Mouse (Mus musculus): Measurements from ENCODE around the gene Otulinl. TPM values are rescaled to one million over a fixed set of nuclear protein-coding genes. Genes with fewer than 3 reads are reported as not detected.
A peak's percentile ranks its signal among the peaks of the same experiment; 100 is the strongest.
"Not testable (repeated sequence)": the region's sequence is repeated elsewhere in the genome, so short reads cannot be mapped to it uniquely, and the experiment has no call there.

Otulinl gene
- total RNA-seq (2014; rRNA removed) (7.3 and 7.5 TPM in 2 replicates), polyA plus RNA-seq (2015; fragmentation: Nextera tagmentation; extraction: Ambion mirVana) (13.3 and 17.0 TPM in 2 replicates)

DNA sequence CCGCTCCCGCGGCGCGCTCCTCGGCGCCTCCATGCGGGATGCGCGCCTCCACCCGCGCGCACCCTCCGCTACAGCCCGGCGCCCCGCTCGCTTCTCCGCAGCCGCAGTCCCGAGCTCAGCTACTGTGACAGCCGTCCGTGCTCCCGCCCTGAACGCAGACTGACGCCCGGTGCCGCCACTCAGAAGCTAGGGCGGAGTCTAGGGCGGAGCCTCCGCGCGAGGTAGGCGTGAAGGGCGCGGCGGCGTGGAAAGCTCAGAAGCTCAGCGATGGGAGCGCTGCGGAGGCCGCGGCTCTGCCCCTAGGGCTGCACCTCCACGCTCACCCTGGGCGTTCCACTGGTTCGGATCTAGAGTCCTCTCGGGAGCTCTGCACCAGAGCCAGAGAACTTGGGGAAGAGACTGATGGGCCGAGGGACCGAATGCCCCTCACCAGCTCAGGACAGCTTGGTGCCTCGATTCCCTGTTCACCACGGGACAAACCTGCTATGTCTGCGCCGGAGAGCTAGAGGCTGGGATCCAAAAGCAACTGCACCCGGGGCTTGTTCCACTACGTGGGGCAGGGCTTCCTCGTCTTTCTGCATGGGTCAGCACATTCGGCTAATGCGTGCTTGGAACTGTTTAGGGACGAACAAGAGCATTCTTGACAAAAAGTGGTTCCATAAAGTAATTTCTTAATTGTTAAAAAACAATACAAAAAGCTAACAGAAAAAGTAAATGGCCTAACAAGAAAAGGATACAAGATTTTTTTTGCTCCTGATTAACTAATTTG is at the start of gene Otulinl:
Otulinl (minus strand) TSS at position 161 of the 769 bp plus-strand sequence.
- Histone ChIP-seq H3K27me3 (ENCODE audit: insufficient read depth, low read length) (no peaks in the 10 kb centered on the region; the same call in 1 of the 2 replicates), H3K4me2 (ENCODE audit: low read depth) (peak within 1 kb of the TSS; percentile 68), H3K27ac (ENCODE audit: low read depth, low read length) (0 out of 2 replicates have a peak within 1 kb of the TSS, but pooled peaks have one; percentile 46), H3K36me3 (ENCODE audit: insufficient read depth) (no peaks in the 10 kb centered on the region), H3K9ac (peak within 1 kb of the TSS; percentile 62), H3K4me3 (ENCODE audit: low read depth, low read length) (peak within 1 kb of the TSS; percentile 61), H3K9me3 (ENCODE audit: low read length) (no peaks in the 10 kb centered on the region), H3K4me1 (ENCODE audit: insufficient read depth) (peaks cover 5% of the 10 kb centered on the region; the same call in 1 of the 2 replicates)
- ATAC-seq (peak; percentile 100), DNase-seq (peak; percentile 97)
- WGBS = 2% methylated on average over 59 of the region's 59 CpGs
- no peak; the same call in 1 of the 2 replicates for TF ChIP-seq CTCF (IDR thresholded peaks at IDR 0.05; ENCODE audit: low read depth)

DNA sequence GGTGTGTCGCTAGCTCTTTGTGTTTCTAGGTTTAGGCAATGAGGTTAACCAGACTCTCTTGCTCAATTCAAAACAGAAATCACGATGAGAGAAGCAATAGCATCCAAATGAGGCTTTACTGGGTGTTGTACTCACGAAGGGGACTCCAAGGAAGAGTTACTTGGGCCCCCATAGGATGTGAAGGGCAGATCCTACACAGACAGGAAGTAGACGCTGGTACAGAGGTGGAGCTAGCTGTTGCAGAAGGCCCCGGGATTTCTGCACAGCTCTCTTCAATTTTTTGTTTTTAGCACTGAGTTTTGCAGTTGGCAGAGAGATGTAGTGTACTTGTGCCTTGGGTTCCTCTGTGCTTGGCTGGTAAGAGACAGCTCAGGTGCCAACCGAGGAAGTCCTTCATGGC is 44.8 kb upstream of the Otulinl start:
- H3K27ac ChIP-seq (ENCODE audit: low read depth, low read length) = no peak overlapping the region
- H3K4me3 ChIP-seq (ENCODE audit: low read depth, low read length) = no peak overlapping the region
- DNase-seq (no peak), ATAC-seq (no peak)
- no peaks in the 10 kb centered on the region for H3K9me3 ChIP-seq (ENCODE audit: low read length)
- TF ChIP-seq CTCF (IDR thresholded peaks at IDR 0.05; ENCODE audit: low read depth) = no peak
- peaks cover 3% of the 10 kb centered on the region; the same call in 1 of the 2 replicates for H3K36me3 ChIP-seq (ENCODE audit: insufficient read depth)
- no peaks in the 10 kb centered on the region for H3K27me3 ChIP-seq (ENCODE audit: insufficient read depth, low read length)
- no peak overlapping the region for H3K4me2 ChIP-seq (ENCODE audit: low read depth)
- H3K4me1 ChIP-seq (ENCODE audit: insufficient read depth) = no peaks in the 10 kb centered on the region
- no peak overlapping the region for H3K9ac ChIP-seq
- WGBS = 76% methylated on average over 6 of the region's 6 CpGs

DNA sequence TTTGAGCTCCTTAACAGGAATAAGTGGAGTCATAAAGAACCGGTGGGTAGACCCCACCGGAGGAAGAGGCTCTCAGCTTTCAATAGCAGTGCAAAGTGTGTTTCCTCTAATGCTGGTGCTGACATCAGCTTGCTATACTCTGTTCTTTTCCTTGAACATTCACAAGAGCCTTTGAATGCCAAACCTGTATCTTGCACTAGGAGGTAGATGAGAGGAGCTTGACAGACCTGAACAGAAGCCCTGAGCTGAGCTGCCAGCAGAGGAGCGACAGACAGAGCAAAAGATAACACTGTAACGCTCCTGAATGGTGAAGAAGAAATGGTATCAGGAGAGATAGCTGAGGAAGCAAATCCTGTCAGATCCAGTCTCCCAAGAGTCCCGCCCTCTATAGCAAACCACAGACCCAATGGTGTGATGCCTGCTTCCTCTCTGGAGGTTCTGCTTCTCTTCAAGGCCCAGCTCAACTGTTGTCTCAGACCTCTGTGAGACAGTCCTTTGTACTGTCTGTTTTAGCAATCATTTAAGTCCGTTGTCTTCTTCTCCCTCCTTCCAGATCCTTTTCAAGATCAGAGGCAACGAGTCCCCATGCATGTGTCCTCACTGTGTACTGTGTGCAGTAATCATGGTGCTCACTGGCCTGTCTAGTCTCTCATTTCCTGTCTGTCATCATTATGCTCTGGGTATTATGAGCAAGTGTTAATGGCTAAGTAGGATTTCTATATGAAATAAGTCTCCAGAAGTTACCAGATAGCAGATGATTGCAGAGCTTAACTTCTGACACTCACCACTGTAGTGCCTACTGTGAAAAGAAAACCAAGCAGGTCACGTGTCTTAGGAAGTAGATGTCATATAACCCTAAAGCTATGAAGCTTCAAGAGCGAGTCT is 43.7 kb upstream of the Otulinl start:
- H3K27ac ChIP-seq (ENCODE audit: low read depth, low read length) = 0 out of 2 replicates have a peak overlapping the region, but pooled peaks have one; percentile 22
- no peak for TF ChIP-seq CTCF (IDR thresholded peaks at IDR 0.05; ENCODE audit: low read depth)
- H3K9me3 ChIP-seq (ENCODE audit: low read length) = no peaks in the 10 kb centered on the region
- no peaks in the 10 kb centered on the region for H3K27me3 ChIP-seq (ENCODE audit: insufficient read depth, low read length)
- peaks cover 3% of the 10 kb centered on the region; the same call in 1 of the 2 replicates for H3K36me3 ChIP-seq (ENCODE audit: insufficient read depth)
- H3K4me2 ChIP-seq (ENCODE audit: low read depth) = no peak overlapping the region
- ATAC-seq (peak; percentile 21; the same call in 1 of the 2 replicates), DNase-seq (no peak)
- H3K9ac ChIP-seq = no peak overlapping the region
- 84% methylated on average over 9 of the region's 9 CpGs for WGBS
- H3K4me1 ChIP-seq (ENCODE audit: insufficient read depth) = no peaks in the 10 kb centered on the region
- H3K4me3 ChIP-seq (ENCODE audit: low read depth, low read length) = no peak overlapping the region

DNA sequence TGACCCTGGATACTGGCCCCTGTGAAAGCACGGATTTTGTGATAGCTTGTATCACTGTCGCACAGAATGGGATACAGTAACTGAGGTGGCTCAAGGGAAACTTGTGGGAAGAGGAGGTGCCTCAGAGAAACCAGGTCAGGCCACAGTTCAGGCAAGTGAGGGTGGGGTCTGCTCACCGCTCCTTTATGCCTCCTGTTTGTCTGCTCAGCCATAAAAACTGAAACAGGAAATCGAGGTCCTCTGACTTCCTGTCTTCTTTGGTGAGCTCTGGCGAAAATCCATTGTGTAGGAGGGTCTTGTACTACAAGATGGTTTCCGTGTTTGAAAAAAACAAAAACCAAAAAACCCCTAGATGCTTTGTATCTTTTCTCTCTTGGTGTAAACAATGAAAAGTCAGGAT is 42.9 kb upstream of the Otulinl start:
- Histone ChIP-seq H3K4me3 (ENCODE audit: low read depth, low read length) (no peak overlapping the region), H3K4me1 (ENCODE audit: insufficient read depth) (no peaks in the 10 kb centered on the region), H3K27me3 (ENCODE audit: insufficient read depth, low read length) (no peaks in the 10 kb centered on the region), H3K9me3 (ENCODE audit: low read length) (no peaks in the 10 kb centered on the region), H3K27ac (ENCODE audit: low read depth, low read length) (no peak overlapping the region), H3K36me3 (ENCODE audit: insufficient read depth) (peaks cover 3% of the 10 kb centered on the region; the same call in 1 of the 2 replicates), H3K9ac (no peak overlapping the region), H3K4me2 (ENCODE audit: low read depth) (no peak overlapping the region)
- no peak for TF ChIP-seq CTCF (IDR thresholded peaks at IDR 0.05; ENCODE audit: low read depth)
- 83% methylated on average over 6 of the region's 6 CpGs for WGBS
- DNase-seq (no peak), ATAC-seq (no peak)

DNA sequence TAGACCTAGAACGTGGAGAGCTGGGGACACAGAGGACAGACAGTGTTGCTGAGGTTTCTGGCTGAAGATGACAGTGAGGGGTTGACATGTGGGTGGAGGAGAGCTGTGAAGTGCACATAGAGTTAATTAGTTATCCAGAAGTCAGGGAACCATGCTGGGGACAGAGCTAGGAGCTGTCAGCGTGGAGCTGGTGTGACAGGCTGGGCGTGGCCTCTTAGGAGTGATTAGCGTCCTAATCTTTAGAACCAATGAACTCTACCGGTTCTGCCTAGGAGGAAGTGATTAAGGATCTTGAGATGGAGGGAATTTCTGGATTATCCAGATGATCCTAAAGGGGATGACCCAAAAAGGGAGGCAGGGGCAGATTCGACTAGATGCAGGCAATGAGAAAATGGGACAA is 42.4 kb upstream of the Otulinl start:
- no peak for TF ChIP-seq CTCF (IDR thresholded peaks at IDR 0.05; ENCODE audit: low read depth)
- ATAC-seq = no peak

DNA sequence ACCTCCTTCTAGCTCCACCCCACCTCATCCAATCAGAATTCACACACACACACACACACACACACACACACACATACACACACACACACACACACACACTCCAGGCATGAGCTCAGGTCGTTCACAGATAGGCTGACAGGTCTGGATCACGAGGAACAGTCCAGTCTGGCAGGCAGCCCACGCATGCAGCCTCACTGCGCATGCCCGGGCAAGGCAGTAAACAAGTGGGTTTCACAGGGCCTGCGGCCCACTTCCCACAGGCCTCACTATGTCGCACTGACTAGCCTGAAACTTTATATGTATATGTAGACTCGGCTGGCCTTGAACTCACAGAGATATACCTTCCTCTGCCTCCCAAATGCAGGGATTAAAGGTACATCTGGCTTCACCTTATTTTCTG is 38.9 kb upstream of the Otulinl start:
- not testable (repeated sequence) for H3K9ac ChIP-seq; ATAC-seq; H3K4me2 ChIP-seq (ENCODE audit: low read depth); H3K4me1 ChIP-seq (ENCODE audit: insufficient read depth); H3K4me3 ChIP-seq (ENCODE audit: low read depth, low read length); H3K27ac ChIP-seq (ENCODE audit: low read depth, low read length); H3K9me3 ChIP-seq (ENCODE audit: low read length); DNase-seq; H3K36me3 ChIP-seq (ENCODE audit: insufficient read depth); H3K27me3 ChIP-seq (ENCODE audit: insufficient read depth, low read length)
- WGBS = 82% methylated on average over 8 of the region's 8 CpGs

More for the DNA sequence above, 42.4 kb upstream of the Otulinl start:
- WGBS = 52% methylated on average over 6 of the region's 6 CpGs
- Histone ChIP-seq H3K9ac (no peak overlapping the region), H3K27ac (ENCODE audit: low read depth, low read length) (no peak overlapping the region), H3K4me1 (ENCODE audit: insufficient read depth) (no peaks in the 10 kb centered on the region), H3K36me3 (ENCODE audit: insufficient read depth) (peaks cover 3% of the 10 kb centered on the region; the same call in 1 of the 2 replicates), H3K4me3 (ENCODE audit: low read depth, low read length) (no peak overlapping the region), H3K27me3 (ENCODE audit: insufficient read depth, low read length) (no peaks in the 10 kb centered on the region), H3K4me2 (ENCODE audit: low read depth) (no peak overlapping the region), H3K9me3 (ENCODE audit: low read length) (no peaks in the 10 kb centered on the region)
- DNase-seq = no peak

Data from forebrain, postnatal 0 days (tissue).